Mouse (Mus musculus): ENCODE measurements at regions not wholly inside any gene's neighbourhood (a gene's known extent, or its start where the extent isn't known, plus 50 kb on each side); places are given as distances from the start of the nearest gene placed in this dataset.

DNA sequence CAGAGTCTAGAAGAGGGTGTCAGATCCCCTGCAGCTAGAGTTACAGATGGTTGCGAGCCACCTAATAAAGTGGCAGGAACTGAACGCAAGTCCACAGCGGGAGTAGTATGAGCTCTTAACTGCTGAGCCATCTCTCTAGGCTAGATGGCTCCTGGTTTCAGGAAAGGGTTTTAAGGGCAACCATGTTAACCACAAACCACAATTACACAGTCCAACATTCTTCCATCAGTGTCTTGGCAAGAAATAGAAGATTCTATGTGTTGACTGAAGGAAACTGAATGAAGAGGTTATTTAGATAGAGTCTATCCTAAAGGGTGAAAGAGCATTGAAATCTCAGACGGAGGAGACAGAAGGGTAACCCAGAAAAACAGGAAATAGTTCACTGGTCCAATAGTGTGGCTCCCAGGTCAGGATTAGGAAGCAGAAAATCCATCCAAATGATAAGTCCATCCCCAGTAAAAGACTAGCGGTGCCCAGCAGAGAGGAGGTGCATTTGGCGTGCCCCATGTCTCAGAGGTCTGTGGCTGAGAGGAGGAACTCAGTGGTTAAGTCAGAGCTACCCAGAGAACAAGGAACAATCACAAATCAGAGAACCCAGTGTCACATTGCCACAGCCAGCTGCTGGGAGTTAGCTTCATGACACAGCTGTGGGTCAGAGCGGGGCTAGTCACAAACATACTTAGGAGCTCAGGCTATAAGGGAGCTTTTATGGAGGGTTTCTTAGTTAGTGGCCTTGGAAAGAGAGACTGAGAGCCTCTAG is 147.3 kb downstream of the Gm12728 start:
- TF ChIP-seq CTCF (IDR thresholded peaks at IDR 0.05) (no peak), EP300 (IDR thresholded peaks at IDR 0.05) (no peak)
